ENCODE assay signal across 8 mouse cellular contexts in the genomic region with DNA sequence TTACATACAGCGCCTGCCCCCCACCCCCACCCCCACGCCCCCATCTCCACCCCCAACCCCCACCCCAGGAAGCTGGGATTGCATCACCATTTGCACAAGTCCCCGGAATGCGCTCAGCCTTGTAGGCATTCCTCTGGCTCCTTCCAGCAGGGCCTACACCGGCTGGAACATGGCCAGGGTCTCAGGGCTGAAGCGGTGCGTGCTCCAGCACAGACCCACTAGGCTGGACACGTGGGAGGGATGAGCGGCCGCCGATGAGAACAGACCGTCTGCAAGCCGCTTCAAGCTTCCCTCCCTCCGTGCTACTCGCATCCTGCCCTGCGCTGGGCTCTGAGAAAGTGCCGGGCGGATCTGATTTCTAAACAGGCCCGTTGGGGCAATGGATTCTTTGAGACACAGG. TPM values are rescaled to one million over a fixed set of nuclear protein-coding genes. Genes with fewer than 3 reads are reported as not detected.
DNase-seq lines count a peak whose midpoint lies in the region; ATAC-seq and TF ChIP-seq lines count a peak whose summit lies in the region.

No protein-coding gene starts in this region.

- peak; percentile 56 to 71 for DNase-seq in cerebellum, adult 2 months
- no peak for DNase-seq in cerebellum, adult 11 months
- peak; percentile 58 for DNase-seq in embryo, embryonic 10.5 days (ENCODE audit: low spot score)
- peak; percentile 25 to 40 for DNase-seq in heart, adult 9 months (ENCODE audit: low spot score in 2 of 2)
- peak; percentile 49 for DNase-seq in kidney, adult 2 months
- peak; percentile 46 for DNase-seq in lung, adult 2 months
- no peak for DNase-seq in B cell, adult 2 months

- H3K4me1 ChIP-seq in cerebellum, adult 2 months (ENCODE audit: control insufficient read depth, insufficient read depth, low read length): no peaks in the 10 kb centered on the region; the same call in 1 of the 2 replicates
- H3K4me1 ChIP-seq in kidney, adult 2 months (ENCODE audit: control insufficient read depth, insufficient read depth, low read length): no peaks in the 10 kb centered on the region
- H3K4me1 ChIP-seq in lung, adult 2 months (ENCODE audit: control insufficient read depth, insufficient read depth, low read length): peaks cover 3% of the 10 kb centered on the region; the same call in 1 of the 2 replicates
- peaks cover 7% of the 10 kb centered on the region for H3K4me1 ChIP-seq in neural tube, embryonic 15.5 days

- H3K27ac ChIP-seq in cerebellum, adult 2 months (ENCODE audit: insufficient read depth, low read length): no peak overlapping the region
- H3K27ac ChIP-seq in kidney, adult 2 months (ENCODE audit: insufficient read depth, low read depth, low read length): no peak overlapping the region
- no peak overlapping the region for H3K27ac ChIP-seq in neural tube, embryonic 15.5 days (replicated peaks)

- H3K4me2 ChIP-seq in neural tube, embryonic 15.5 days: peak overlapping the region; percentile 49

- WGBS in cerebellum, adult 2 months: 4% methylated on average over 19 of the region's 19 CpGs
- 9% methylated on average over 19 of the region's 19 CpGs for WGBS in kidney, adult 2 months
- 3% methylated on average over 19 of the region's 19 CpGs for WGBS in lung, adult 2 months
- 4% methylated on average over 19 of the region's 19 CpGs for WGBS in neural tube, embryonic 15.5 days

- H3K4me3 ChIP-seq in cerebellum, adult 2 months (replicated peaks; ENCODE audit: insufficient read depth, low read depth, low read length): no peak overlapping the region
- no peak overlapping the region for H3K4me3 ChIP-seq in kidney, adult 2 months (ENCODE audit: insufficient read depth, low read depth, low read length)
- H3K4me3 ChIP-seq in lung, adult 2 months (replicated peaks; ENCODE audit: extremely low read depth, low read depth, low read length): no peak overlapping the region
- H3K4me3 ChIP-seq in neural tube, embryonic 15.5 days (replicated peaks): peak overlapping the region; percentile 14; the same call in 1 of the 2 replicates

- no peak overlapping the region for H3K9ac ChIP-seq in neural tube, embryonic 15.5 days (replicated peaks)

- no peaks in the 10 kb centered on the region for H3K9me3 ChIP-seq in neural tube, embryonic 15.5 days (replicated peaks)

- no peak for TF ChIP-seq POLR2A in cerebellum, adult 2 months (IDR thresholded peaks at IDR 0.05; ENCODE audit: borderline replicate concordance, insufficient read depth, low read length)
- TF ChIP-seq POLR2A in kidney, adult 2 months (IDR thresholded peaks at IDR 0.05; ENCODE audit: low read depth, low read length): no peak
- no peak for TF ChIP-seq POLR2A in lung, adult 2 months (IDR thresholded peaks at IDR 0.05; ENCODE audit: borderline replicate concordance, extremely low read depth, low read depth, low read length)

- ATAC-seq in neural tube, embryonic 15.5 days (ENCODE audit: low FRiP score): peak; percentile 65; the same call in 1 of the 2 replicates

- H3K27me3 ChIP-seq in cerebellum, adult 2 months (ENCODE audit: control insufficient read depth, insufficient read depth, low read length): no peaks in the 10 kb centered on the region
- H3K27me3 ChIP-seq in kidney, adult 2 months (replicated peaks; ENCODE audit: control insufficient read depth, insufficient read depth, low read length): no peaks in the 10 kb centered on the region
- peaks cover 22% of the 10 kb centered on the region for H3K27me3 ChIP-seq in neural tube, embryonic 15.5 days (replicated peaks)

- TF ChIP-seq CTCF in cerebellum, adult 2 months (IDR thresholded peaks at IDR 0.05; ENCODE audit: borderline replicate concordance, insufficient read depth, low read depth, low read length): no peak
- TF ChIP-seq CTCF in kidney, adult 2 months (conservative IDR thresholded peaks at IDR 0.05; ENCODE audit: insufficient read depth, insufficient read length, low read depth, low read length): no peak
- no peak for TF ChIP-seq CTCF in lung, adult 2 months (IDR thresholded peaks at IDR 0.05; ENCODE audit: insufficient read depth, low read length)

- no peaks in the 10 kb centered on the region for H3K36me3 ChIP-seq in kidney, adult 2 months (ENCODE audit: control insufficient read depth, insufficient read depth, low read length)
- no peaks in the 10 kb centered on the region for H3K36me3 ChIP-seq in neural tube, embryonic 15.5 days

RNA-seq across cellular contexts. Expression of a gene that starts 18.2 kb away (rescaled TPM):
- polyA plus RNA-seq in cerebellum, adult 2 months (2012; rRNA removed): 7.7 and 8.1 TPM in 2 replicates
- polyA plus RNA-seq in kidney, adult 2 months (2012; rRNA removed): 6.1 and 7.0 TPM in 2 replicates
- polyA plus RNA-seq in lung, adult 2 months (2012; rRNA removed): 4.3 and 5.5 TPM in 2 replicates
- 8.4 and 10.7 TPM in 2 replicates for polyA plus RNA-seq in neural tube, embryonic 15.5 days (2015; fragmentation: Nextera tagmentation; extraction: Ambion mirVana)

RNA-seq across cellular contexts. Expression of a gene that starts 27.6 kb away (rescaled TPM):
- polyA plus RNA-seq in cerebellum, adult 2 months (2012; rRNA removed): not detected in 2 replicates
- not detected in 2 replicates for polyA plus RNA-seq in kidney, adult 2 months (2012; rRNA removed)
- 1.6 TPM in 1 of 2 replicates, not detected in the other for polyA plus RNA-seq in lung, adult 2 months (2012; rRNA removed)
- not detected in 2 replicates for polyA plus RNA-seq in neural tube, embryonic 15.5 days (2015; fragmentation: Nextera tagmentation; extraction: Ambion mirVana)

RNA-seq across cellular contexts. Expression of a gene that starts 42.3 kb away (rescaled TPM):
- 0.14 and 0.16 TPM in 2 replicates for polyA plus RNA-seq in cerebellum, adult 2 months (2012; rRNA removed)
- 0.03 and 0.04 TPM in 2 replicates for polyA plus RNA-seq in kidney, adult 2 months (2012; rRNA removed)
- polyA plus RNA-seq in lung, adult 2 months (2012; rRNA removed): not detected in 2 replicates
- polyA plus RNA-seq in neural tube, embryonic 15.5 days (2015; fragmentation: Nextera tagmentation; extraction: Ambion mirVana): 0.24 and 1.2 TPM in 2 replicates

Comparison
In these comparisons a context has a peak if more than half of its experiments do, and no peak if none do; other contexts are left out.
1. DNase-seq: peak in cerebellum, adult 2 months (2 of 2), embryo, embryonic 10.5 days (single experiment), heart, adult 9 months (2 of 2), kidney, adult 2 months (single experiment) and lung, adult 2 months (single experiment); none in cerebellum, adult 11 months (single experiment) and B cell, adult 2 months (0 of 2).